Mouse (Mus musculus) ES-E14 (cell line): ENCODE data around the gene Olfr373.

Experiments
- CHD2 ChIP-seq: IDR thresholded peaks from 2 replicates; pipeline ENCODE4 v1.6.1; 2014; ENCODE audit warnings: mild to moderate bottlenecking, low read depth, low read length, inconsistent platforms
- HCFC1 ChIP-seq: IDR thresholded peaks from 2 replicates; pipeline ENCODE4 v1.6.1; 2012; ENCODE audit warnings: low read length, inconsistent platforms, borderline replicate concordance; ENCODE audit not compliant: insufficient read depth
- MAFK ChIP-seq: IDR thresholded peaks from 2 replicates; pipeline ENCODE4 v1.6.1; 2014; ENCODE audit warnings: mild to moderate bottlenecking, low read depth, low read length, inconsistent platforms; ENCODE audit not compliant: insufficient read depth
- ZC3H11A ChIP-seq: IDR thresholded peaks from 2 replicates; pipeline ENCODE4 v1.6.1; 2012; ENCODE audit warnings: low read depth, mild to moderate bottlenecking, inconsistent platforms, low read length, borderline replicate concordance
- ZNF384 ChIP-seq: IDR thresholded peaks from 2 replicates; pipeline ENCODE4 v1.6.1; 2012; ENCODE audit warnings: low read depth, low read length, inconsistent platforms

DNA sequence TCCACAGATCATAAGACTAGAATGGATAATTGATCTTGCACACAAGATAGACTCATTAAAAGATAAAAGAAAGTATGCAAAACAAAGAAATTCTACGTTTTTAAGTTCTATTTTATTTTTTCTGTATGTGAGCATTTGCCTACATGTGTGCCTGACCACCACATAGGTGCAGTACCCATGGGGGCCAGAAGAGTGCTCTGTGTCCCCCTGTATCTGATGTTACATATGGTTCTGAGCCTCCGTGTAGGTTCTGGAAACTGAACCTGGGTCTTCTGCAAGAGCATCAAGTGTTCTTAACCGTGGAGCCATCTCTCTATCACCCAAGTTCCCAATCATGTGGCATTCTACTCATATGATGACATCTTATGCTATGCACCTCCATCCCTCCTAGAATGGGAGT lies 29.5 kb downstream of the Olfr373 start:
- TF ChIP-seq CHD2: no peak
- no peak for TF ChIP-seq MAFK
- no peak for TF ChIP-seq ZNF384
- peak; percentile 49; the same call in 1 of the 2 replicates for TF ChIP-seq ZC3H11A
- no peak for TF ChIP-seq HCFC1
